Mouse (Mus musculus) spleen, postnatal 4 days (tissue): ENCODE results near the gene Rrp1.
A peak's percentile ranks its signal among the peaks of the same experiment; 100 is the strongest.
"Not testable (repeated sequence)": the region's sequence is repeated elsewhere in the genome, so short reads cannot be mapped to it uniquely, and the experiment has no call there.

Experiments
- DNase-seq, 2 experiments: peaks; one replicate each; pipeline ENCODE4 v3.0.0; 2022; ENCODE audit warnings: low spot score in 2 of 2

Gene Rrp1

DNA sequence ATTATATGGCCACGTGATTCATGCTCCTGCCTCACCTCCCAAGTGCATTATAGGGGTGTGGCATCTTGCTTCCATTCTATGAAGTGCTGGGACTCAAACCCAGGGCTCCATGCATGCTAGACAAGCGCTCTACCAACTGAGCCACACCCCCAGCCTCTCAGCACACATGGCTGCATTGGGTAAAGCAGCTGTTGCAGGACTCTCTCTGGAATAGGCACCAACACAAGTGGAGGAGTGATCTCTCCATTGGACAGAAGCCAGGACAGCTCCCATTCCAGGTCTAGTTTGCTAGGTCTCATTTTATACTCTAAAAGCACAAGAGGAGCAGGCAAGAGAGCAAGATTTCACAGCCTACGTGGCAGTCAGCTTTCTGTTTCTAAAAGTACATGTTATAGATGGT lies 29.3 kb downstream of the Rrp1 start:
- no peak for DNase-seq

DNA sequence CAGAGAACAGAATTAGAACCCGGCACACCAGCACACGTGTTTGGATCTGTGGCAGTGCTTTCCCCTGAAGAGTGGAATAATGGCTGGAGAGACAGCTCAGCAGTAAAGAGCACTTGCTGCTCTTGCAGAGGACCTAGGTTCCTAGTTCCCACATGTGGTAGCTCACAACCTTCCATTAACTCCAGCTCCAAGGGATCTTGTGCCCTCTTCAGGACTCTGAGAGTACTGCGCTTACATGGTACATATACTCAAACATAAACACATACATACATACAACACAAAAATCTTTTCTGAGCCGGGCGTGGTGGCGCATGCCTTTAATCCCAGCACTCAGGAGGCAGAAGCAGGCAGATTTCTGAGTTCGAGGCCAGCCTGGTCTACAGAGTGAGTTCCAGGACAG lies 34.3 kb downstream of the Rrp1 start:
- no peak for DNase-seq

DNA sequence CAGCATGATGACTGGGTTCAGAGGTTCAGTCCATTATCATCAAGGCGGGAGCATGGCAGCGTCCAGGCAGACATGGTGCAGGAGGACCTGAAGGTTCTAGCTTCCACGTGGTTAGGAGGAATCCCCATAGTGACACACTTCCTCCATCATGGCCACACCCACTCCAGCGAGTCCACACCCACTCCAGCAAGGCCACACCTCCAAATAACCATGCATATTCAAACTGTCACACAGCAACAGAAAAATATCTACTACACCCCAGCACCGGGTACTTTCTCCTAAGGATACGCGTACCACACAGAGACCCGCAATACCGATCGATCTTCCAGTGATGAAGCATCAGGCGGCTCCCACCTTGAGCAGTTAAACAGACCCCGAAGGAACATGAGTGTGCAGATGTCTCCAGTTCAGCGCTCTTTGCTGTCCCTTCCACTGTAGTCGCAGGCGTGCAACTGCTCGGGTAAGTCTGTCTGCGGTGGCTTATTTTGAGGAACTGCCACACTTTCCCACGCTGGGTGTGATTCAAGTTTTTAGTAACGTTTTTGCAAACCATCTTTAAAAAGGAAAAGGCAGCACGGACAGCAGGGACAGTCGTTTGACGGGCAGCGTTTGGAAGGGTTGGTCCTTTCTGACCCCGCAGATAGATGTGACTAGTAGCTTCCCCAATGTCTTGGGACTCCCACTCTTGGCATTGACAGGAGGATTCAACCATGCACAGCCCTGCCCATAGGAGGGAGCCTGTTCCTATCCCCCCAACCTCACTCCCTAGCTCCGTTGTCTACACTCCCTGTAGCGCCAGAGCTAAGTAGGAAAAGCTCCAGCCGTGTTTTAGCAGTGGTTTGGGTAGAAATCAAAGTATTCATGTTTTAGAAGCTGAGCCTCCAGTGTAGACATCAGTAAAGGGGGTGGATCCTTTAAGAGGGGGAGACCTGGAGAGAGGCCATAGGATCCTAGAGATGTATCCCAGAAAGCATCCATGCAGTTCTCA lies 39.9 kb downstream of the Rrp1 start:
- DNase-seq, result peak in 1 of 2 experiments; percentile 59

DNA sequence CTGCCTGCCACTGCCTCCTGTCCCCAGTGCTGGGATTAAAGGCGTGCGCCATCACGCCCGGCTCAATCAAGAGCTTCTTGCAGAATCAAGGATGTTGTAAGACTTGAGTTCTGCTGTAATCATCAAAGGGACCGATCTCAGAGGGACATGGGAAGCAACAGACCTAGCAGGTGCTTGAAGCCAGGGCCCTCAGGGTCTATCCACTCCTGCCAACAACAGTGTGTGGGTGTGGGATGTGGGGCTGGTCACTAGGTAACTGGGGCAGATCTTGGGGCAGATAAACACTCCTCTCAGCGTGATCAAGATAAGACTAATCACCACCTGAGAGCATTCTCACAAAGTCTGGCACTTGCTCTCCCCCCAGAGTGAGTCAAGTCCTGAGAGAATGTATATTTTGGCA lies 41.1 kb downstream of the Rrp1 start:
- no peak for DNase-seq

DNA sequence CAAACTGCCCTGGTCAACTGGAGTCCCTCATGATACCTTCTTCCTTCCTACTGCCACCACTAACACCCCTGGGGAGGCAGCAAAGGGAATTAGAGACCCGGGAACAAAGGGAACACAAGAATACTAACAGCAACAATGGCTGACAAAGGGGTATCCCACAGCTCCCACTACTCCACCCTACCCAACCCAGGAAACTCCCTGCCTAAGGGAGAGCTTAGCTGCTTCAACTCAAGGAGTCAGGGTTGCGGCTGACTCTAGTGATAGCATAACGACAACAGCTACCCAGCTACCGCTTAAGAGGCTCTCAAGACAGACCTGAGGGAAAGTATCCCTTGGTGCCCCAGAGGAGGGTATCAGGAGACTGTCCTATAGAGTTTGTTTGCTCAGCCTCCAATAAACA lies 45.3 kb downstream of the Rrp1 start:
- DNase-seq, result no peak

DNA sequence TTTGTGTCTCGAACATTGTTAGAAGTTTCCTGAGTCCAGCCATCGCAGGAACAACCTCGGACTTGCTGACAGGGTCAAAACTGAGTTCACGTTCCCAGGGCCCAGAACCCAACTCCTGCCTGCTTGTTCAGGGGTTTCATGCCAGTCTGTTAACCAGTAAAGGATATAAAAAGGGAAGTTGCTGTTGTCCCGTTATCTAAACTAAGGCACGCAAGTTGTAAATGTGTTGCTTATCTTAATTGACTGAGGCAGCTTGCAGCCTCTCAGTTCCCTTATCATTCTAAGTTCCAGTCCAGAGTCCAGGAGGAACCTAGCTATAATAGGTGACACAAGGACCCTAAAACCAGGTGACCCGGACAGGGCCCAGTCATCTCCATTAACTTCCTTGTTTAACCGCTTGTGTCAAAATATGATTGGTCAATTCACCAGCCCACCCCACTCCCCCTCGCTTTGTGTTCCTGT lies 46.0 kb downstream of the Rrp1 start:
- DNase-seq, result peak; percentile 40 to 75

DNA sequence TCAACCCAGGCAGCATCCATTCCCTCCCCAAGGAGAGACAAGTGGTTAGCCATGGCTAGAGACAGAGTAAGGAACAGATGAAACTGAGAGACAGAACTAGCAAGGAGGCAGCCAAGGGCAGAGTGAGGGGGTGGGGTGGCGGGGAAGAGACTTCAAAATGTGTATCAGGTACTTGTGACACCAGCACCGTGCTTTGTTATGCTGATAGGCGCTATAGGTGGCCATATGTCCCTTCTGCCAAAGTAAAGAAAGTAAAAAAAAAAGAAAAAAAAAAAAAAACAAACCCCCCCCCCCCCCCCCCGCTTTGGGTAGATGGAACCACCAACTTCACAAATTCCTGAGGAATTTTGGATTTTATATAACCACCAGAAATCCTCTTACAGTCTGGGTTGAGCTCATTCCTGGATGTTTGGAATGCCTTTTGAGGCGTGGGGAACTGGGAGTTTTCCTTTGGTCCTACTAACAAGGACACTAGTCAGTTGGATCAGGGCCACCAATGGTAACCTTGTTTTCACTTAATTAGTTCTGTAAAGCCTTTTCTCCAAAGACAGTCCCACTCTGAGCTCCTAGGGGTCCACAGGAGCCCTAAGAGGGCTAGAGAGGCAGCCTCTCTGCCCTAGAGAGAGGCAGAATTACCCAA lies 46.5 kb downstream of the Rrp1 start:
- no peak for DNase-seq

DNA sequence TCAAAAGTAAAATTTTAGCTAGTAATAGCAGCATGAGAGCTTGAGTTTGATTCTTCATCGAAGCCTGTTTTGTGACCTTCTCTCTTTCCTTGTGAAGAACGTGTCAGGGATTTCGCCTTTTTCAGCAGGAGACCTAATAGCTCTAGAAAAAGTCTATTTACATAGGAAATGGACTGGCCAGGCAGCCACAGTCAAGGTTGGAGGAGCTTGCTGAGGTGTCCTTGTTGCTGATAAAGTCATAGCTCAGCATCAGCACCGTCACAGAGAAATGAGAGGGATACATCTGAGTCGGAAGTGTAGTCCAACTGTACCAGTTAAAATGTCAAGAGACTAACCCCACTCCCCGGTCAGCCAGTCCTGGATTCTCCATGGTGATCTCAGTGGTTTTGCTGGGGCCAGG lies 47.3 kb downstream of the Rrp1 start:
- peak in 1 of 2 experiments; percentile 45 for DNase-seq

DNA sequence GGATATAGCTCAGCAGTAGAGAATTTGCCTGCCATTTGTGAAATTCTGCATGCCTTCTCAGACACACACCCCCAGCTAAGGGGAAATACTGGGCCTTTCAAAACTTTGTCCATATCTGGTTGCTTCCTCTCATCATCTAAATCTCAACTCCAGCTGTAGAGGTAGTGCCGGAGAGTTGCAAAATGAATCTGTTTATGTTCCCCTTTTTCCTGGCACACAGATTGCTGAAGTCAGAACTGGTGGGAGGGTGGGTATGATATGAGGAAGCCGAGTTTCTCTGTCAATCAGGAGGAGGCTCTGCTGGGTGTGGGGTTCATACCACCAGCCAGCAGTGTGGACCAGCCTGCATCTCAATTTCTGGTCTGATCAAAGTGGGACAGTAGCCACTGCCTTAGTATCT lies 48.7 kb downstream of the Rrp1 start:
- no peak for DNase-seq

DNA sequence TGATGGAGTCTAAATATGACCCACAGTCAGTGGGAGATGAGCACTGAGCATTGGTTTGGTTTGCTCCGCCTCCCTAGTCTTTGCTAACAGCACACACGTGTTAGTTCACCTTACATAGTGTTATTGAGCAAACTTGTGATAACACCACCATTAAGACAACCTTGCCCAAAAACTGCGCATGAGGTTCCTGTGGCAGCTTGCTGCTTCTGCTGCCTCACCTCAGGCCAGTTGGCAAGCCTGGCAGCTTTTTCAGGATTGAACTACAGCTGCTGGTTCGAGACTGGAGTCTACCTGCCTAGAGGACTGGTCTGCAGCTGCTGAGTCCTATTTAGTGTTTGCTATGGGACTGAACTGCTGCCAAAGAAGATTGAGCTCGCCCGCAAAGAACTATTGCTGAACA lies 49.5 kb downstream of the Rrp1 start:
- DNase-seq, result no peak

DNA sequence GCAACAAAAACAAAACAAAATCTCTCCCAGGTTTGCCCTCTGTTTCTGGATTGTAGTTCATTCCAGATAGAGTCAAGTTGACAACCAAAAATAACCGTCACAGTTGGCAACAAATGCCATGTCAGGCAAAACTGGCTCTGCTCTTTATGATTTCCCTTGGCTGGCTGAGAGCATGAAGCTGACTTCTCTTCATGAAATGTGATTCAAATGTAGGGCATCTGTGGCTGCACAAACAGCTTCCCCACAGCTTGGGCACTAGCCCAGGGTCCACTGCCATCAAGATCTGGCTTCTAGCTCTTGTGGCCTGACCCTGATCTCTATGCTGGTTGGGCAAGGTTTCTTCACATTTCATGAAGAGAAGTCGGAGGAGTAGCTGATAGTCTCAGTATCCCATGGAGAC lies 50.9 kb downstream of the Rrp1 start:
- no peak for DNase-seq

DNA sequence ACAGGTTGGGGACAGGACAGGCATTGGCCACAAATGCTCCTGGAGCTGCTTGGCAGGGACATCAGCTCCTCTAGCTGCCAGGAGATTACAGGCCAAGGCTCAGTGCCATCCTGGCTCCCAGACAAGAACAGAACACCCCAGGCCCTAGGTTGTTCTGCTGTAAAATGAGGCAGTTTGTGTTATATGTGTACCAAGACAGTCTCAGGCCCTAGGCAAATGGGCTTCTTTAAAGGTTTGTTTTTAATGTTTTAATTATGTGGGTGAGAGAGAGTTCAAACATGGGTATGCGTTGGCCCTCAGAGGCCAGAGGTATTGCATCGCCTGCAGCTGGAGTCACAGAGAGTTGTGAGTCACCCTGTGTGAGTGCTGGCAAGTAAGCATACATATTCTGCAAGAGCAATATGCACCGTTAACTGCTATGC lies 52.5 kb downstream of the Rrp1 start:
- DNase-seq, result no peak

DNA sequence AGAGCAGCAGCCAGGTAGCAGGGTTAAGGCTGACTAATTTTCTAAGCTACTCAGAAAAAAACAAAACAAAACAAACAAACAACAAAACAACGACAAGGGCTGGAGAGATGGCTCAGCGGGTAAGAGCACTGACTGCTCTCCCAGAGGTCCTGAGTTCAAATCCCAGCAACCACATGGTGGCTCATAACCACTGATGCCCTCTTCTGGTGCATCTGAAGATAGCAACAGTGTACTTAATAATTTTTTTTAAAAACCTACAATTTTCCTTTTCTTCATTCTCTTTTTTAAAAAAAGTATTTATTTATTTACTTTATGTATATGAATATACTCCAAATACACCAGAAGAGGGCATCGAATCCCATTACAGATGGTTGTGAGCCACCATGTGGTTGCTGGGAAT lies 53.8 kb downstream of the Rrp1 start:
- DNase-seq, result not testable (repeated sequence)

- no peak for DNase-seq
These were observed 54.6 kb downstream of the Rrp1 start for GRCm38 (mm10) chr10:78358266-78358665.

DNA sequence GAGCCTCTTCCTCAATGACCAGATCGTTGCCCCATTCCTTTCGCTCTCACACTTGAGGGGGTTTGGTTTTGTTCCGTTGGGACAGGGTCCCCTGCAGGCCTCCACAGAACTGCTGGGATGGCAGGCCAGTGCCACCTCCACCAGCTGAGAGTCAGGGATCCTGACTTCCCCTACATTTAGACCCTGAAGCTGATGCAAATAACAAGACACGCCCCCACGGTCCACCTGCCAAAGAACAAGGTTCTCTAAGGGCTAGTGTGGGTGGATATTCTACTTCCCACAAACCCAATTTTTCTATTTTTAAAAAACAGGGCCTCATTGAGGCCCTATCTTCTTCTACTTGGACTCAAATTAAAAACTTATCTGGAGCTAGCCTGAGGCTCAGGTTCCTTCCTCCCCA lies 55.1 kb downstream of the Rrp1 start:
- DNase-seq, result no peak

GRCm38 (mm10) chr10:78355931-78356593 lies 56.8 kb downstream of the Rrp1 start:
- no peak for DNase-seq

DNA sequence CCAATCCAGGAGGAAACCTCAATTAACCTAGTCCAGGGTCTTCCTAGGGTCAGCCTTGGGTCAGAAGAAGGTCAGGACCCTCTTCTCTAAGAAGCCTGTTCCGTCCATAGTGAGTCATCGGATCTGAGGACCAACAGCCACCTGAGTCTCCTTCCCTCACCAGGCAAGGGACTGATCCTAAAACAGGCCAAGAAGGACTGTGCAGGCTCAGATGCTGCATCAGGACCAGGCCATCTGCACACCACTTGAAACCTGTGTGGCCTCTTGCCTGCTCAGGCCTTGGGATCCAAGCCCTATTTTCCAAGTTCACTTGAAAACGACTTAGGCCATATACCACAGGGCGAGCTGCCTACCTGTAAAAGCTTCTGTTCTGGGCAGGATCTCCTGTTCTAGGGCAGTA lies 59.6 kb downstream of the Rrp1 start:
- DNase-seq, result no peak

- no peak for DNase-seq
These were observed 60.2 kb downstream of the Rrp1 start for GRCm38 (mm10) chr10:78352666-78353030.

DNA sequence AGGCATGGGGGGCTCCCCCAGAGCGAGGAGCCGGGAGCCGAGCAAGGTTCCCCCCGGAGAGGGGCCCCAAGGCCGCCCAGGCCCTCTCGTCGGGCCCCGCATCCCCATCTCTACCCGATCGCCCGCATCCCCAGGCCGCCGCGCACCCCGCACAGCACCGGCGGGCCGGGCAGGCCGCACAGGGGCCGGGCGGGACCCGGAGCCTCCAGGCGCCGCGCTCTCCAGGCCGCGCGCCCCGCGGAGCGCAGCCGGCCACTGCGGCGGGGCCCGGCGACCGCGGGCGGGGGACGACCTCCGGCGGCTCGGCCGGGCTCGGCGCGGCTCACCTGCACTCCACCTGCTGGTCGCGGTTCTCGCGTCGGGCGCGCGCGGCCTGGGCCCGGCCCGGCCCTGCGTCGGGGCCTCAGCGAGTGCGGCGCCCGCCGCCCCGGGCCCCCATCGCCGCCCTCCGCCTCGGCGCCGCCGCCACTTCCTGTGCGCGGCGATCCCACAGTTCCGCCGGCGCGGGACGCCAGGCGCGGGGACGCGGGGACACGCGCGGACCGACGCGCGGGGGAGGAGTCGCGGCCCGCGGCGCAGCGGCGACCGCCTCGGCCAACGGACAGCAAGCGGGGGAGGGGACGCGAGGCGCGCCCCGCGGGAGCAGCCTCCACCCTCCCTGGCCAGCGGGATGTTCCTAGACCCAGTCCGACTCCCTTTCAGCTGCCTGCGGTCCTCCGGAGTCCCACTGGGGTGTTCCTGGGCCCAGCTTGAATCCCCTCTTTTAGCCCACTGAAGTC lies 60.8 kb downstream of the Rrp1 start, which contains the start of gene Agpat3:
Gene Agpat3, minus strand, starts transcription at position 603 of the 779 bp plus-strand sequence.
- DNase-seq, result peak; percentile 44 to 77

DNA sequence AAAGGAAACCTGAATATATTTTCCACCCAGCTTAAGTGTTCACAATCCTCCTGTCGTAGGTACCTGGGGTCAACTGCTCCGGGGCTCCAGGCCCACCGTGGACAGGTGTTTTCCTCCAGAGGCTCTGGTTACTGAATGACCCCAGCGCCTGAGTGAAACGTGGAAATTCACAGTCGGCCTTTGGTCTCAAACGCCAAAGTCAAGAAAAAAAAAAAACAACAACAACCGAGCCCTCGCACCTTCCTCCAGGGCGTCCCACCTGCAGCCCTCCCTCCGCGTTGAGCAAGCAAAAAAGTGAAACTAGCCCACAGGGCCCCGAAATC lies 61.3 kb downstream of the Rrp1 start:
- no peak for DNase-seq

- DNase-seq, result no peak
These were observed 61.9 kb downstream of the Rrp1 start for GRCm38 (mm10) chr10:78350796-78351556.
